Mouse (Mus musculus): Measurements from ENCODE around the gene Zfp507. TPM values are rescaled to one million over a fixed set of nuclear protein-coding genes. Genes with fewer than 3 reads are reported as not detected.
A peak's percentile ranks its signal among the peaks of the same experiment; 100 is the strongest.

The Zfp507 gene
- polyA plus RNA-seq, 1 experiment from 2014 or later = 6.8 TPM

GRCm38 (mm10) chr7:35830119-35830518 is 27.3 kb upstream of the Zfp507 start:
- TF ChIP-seq EP300 (optimal IDR thresholded peaks at IDR 0.05) (no peak), CTCF (IDR thresholded peaks at IDR 0.05; ENCODE audit: low read depth) (no peak; the same call in 1 of the 2 replicates)
- ATAC-seq (ENCODE audit: low FRiP score, low TSS enrichment) (no peak), DNase-seq (ENCODE audit: low spot score) (no peak)
- H3K4me1 ChIP-seq (replicated peaks; ENCODE audit: control insufficient read depth, insufficient read depth) = no peaks in the 10 kb centered on the region
- no peak overlapping the region for H3K4me2 ChIP-seq (replicated peaks; ENCODE audit: low read depth)
- no peaks in the 10 kb centered on the region for H3K36me3 ChIP-seq (ENCODE audit: control insufficient read depth, insufficient read depth, low read length)
- no peak overlapping the region for H3K4me3 ChIP-seq (ENCODE audit: low read depth, low read length)
- no peaks in the 10 kb centered on the region for H3K27me3 ChIP-seq (ENCODE audit: control insufficient read depth, insufficient read depth, low read length)
- 80% methylated on average over 7 of the region's 7 CpGs for WGBS
- H3K27ac ChIP-seq (replicated peaks) = no peak overlapping the region
- no peak overlapping the region for H3K9ac ChIP-seq (ENCODE audit: low read length)
- H3K9me3 ChIP-seq (ENCODE audit: control insufficient read depth, low read length) = no peaks in the 10 kb centered on the region

- 80% methylated on average over 12 of the region's 12 CpGs for WGBS
Measured at GRCm38 (mm10) chr7:35823906-35824305, 21.1 kb upstream of the Zfp507 start.

GRCm38 (mm10) chr7:35822320-35822719 is 19.5 kb upstream of the Zfp507 start:
- Histone ChIP-seq H3K4me3 (ENCODE audit: low read depth, low read length) (no peak overlapping the region), H3K36me3 (ENCODE audit: control insufficient read depth, insufficient read depth, low read length) (no peaks in the 10 kb centered on the region), H3K27ac (replicated peaks) (no peak overlapping the region), H3K4me1 (replicated peaks; ENCODE audit: control insufficient read depth, insufficient read depth) (no peaks in the 10 kb centered on the region), H3K9me3 (ENCODE audit: control insufficient read depth, low read length) (no peaks in the 10 kb centered on the region), H3K27me3 (ENCODE audit: control insufficient read depth, insufficient read depth, low read length) (no peaks in the 10 kb centered on the region), H3K4me2 (replicated peaks; ENCODE audit: low read depth) (no peak overlapping the region), H3K9ac (ENCODE audit: low read length) (no peak overlapping the region)
- TF ChIP-seq EP300 (optimal IDR thresholded peaks at IDR 0.05) (no peak), CTCF (IDR thresholded peaks at IDR 0.05; ENCODE audit: low read depth) (no peak)
- 84% methylated on average over 17 of the region's 17 CpGs for WGBS
- ATAC-seq (ENCODE audit: low FRiP score, low TSS enrichment) (no peak), DNase-seq (ENCODE audit: low spot score) (no peak)

More at GRCm38 (mm10) chr7:35823906-35824305, 21.1 kb upstream of the Zfp507 start:
- Histone ChIP-seq H3K27ac (replicated peaks) (no peak overlapping the region), H3K4me2 (replicated peaks; ENCODE audit: low read depth) (no peak overlapping the region), H3K9me3 (ENCODE audit: control insufficient read depth, low read length) (no peaks in the 10 kb centered on the region), H3K27me3 (ENCODE audit: control insufficient read depth, insufficient read depth, low read length) (no peaks in the 10 kb centered on the region), H3K36me3 (ENCODE audit: control insufficient read depth, insufficient read depth, low read length) (no peaks in the 10 kb centered on the region), H3K4me1 (replicated peaks; ENCODE audit: control insufficient read depth, insufficient read depth) (no peaks in the 10 kb centered on the region), H3K9ac (ENCODE audit: low read length) (no peak overlapping the region), H3K4me3 (ENCODE audit: low read depth, low read length) (no peak overlapping the region)
- ATAC-seq (ENCODE audit: low FRiP score, low TSS enrichment) = no peak
- TF ChIP-seq EP300 (optimal IDR thresholded peaks at IDR 0.05) (no peak), CTCF (IDR thresholded peaks at IDR 0.05; ENCODE audit: low read depth) (peak; percentile 32)
- DNase-seq (ENCODE audit: low spot score) = no peak

- 70% methylated on average over 5 of the region's 5 CpGs for WGBS
- DNase-seq (ENCODE audit: low spot score) (no peak), ATAC-seq (ENCODE audit: low FRiP score, low TSS enrichment) (no peak)
- H3K4me3 ChIP-seq (ENCODE audit: low read depth, low read length) = no peak overlapping the region
- H3K27me3 ChIP-seq (ENCODE audit: control insufficient read depth, insufficient read depth, low read length) = no peaks in the 10 kb centered on the region
- H3K27ac ChIP-seq (replicated peaks) = no peak overlapping the region
- H3K9me3 ChIP-seq (ENCODE audit: control insufficient read depth, low read length) = no peaks in the 10 kb centered on the region
- no peaks in the 10 kb centered on the region for H3K36me3 ChIP-seq (ENCODE audit: control insufficient read depth, insufficient read depth, low read length)
- no peak overlapping the region for H3K9ac ChIP-seq (ENCODE audit: low read length)
- no peak for TF ChIP-seq EP300 (optimal IDR thresholded peaks at IDR 0.05)
- no peak for TF ChIP-seq CTCF (IDR thresholded peaks at IDR 0.05; ENCODE audit: low read depth)
- no peak overlapping the region for H3K4me2 ChIP-seq (replicated peaks; ENCODE audit: low read depth)
- no peaks in the 10 kb centered on the region for H3K4me1 ChIP-seq (replicated peaks; ENCODE audit: control insufficient read depth, insufficient read depth)
Measured at GRCm38 (mm10) chr7:35821357-35821756, 18.6 kb upstream of the Zfp507 start.

- Histone ChIP-seq H3K27me3 (ENCODE audit: control insufficient read depth, insufficient read depth, low read length) (no peaks in the 10 kb centered on the region), H3K9ac (ENCODE audit: low read length) (no peak overlapping the region), H3K9me3 (ENCODE audit: control insufficient read depth, low read length) (no peaks in the 10 kb centered on the region), H3K27ac (replicated peaks) (no peak overlapping the region), H3K4me2 (replicated peaks; ENCODE audit: low read depth) (no peak overlapping the region), H3K4me3 (ENCODE audit: low read depth, low read length) (no peak overlapping the region), H3K4me1 (replicated peaks; ENCODE audit: control insufficient read depth, insufficient read depth) (no peaks in the 10 kb centered on the region), H3K36me3 (ENCODE audit: control insufficient read depth, insufficient read depth, low read length) (no peaks in the 10 kb centered on the region)
- 69% methylated on average over 4 of the region's 4 CpGs for WGBS
- DNase-seq (ENCODE audit: low spot score) (no peak), ATAC-seq (ENCODE audit: low FRiP score, low TSS enrichment) (no peak)
- no peak for TF ChIP-seq CTCF (IDR thresholded peaks at IDR 0.05; ENCODE audit: low read depth)
- TF ChIP-seq EP300 (optimal IDR thresholded peaks at IDR 0.05) = no peak
Measured at GRCm38 (mm10) chr7:35819486-35819885, 16.7 kb upstream of the Zfp507 start.

GRCm38 (mm10) chr7:35814759-35815551 is 12.2 kb upstream of the Zfp507 start:
- Histone ChIP-seq H3K9ac (ENCODE audit: low read length) (no peak overlapping the region), H3K4me1 (replicated peaks; ENCODE audit: control insufficient read depth, insufficient read depth) (no peaks in the 10 kb centered on the region), H3K9me3 (ENCODE audit: control insufficient read depth, low read length) (no peaks in the 10 kb centered on the region), H3K4me2 (replicated peaks; ENCODE audit: low read depth) (no peak overlapping the region), H3K36me3 (ENCODE audit: control insufficient read depth, insufficient read depth, low read length) (no peaks in the 10 kb centered on the region), H3K27ac (replicated peaks) (no peak overlapping the region), H3K4me3 (ENCODE audit: low read depth, low read length) (no peak overlapping the region), H3K27me3 (ENCODE audit: control insufficient read depth, insufficient read depth, low read length) (no peaks in the 10 kb centered on the region)
- ATAC-seq (ENCODE audit: low FRiP score, low TSS enrichment) (no peak), DNase-seq (ENCODE audit: low spot score) (no peak)
- 73% methylated on average over 12 of the region's 12 CpGs for WGBS
- TF ChIP-seq CTCF (IDR thresholded peaks at IDR 0.05; ENCODE audit: low read depth) (no peak), EP300 (optimal IDR thresholded peaks at IDR 0.05) (no peak)
